8 mouse cellular contexts compared by ENCODE assay signal in the genomic region with DNA sequence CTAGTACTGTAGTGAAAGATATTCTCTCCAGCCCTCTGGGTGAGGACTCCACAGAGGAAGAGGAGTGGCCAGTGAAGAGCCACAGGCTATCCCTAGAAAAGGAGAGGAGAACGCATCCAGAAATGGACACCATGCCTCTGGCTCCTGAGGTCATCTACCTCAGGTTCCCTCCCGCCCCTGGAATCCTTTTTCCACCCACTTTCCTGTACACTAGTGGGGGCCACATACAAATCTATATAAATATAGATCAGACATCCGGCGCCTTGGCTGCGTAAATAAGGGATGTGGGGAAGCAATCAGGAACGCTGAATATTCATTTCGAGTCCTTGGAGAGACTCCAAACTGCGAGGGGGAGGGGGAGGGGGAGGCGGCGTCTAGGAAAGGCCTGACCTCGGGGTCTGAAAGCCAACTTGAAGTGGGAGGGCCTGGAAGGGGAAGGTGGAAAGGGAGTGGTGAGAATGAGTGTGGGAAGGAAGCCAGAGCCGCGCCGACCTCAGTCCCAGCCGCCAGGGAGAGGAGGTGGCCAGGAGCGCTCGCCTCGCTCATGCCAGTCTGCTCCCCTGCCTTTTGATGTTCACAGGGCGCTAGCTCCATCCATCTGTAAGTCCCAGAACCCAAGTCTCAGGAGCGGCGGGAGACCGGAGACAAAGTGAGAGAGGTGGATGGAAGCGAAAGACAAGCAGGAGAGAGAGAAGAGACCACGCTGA. TPM values are rescaled to one million over a fixed set of nuclear protein-coding genes. Genes with fewer than 3 reads are reported as not detected.
A peak's percentile ranks its signal among the peaks of the same experiment; 100 is the strongest.
DNase-seq lines count a peak whose midpoint lies in the region; ATAC-seq lines count a peak whose summit lies in the region.

TSS of gene Lama4 (plus strand) at position 441 of the 707 bp plus-strand sequence.

- peak within 1 kb of the TSS; percentile 32 for H3K4me3 ChIP-seq in hindbrain, embryonic 14.5 days (replicated peaks; ENCODE audit: low read length)

- no peaks in the 10 kb centered on the region for H3K9me3 ChIP-seq in hindbrain, embryonic 14.5 days (ENCODE audit: control insufficient read depth, low read length)

- no peaks in the 10 kb centered on the region; the same call in 1 of the 2 replicates for H3K27me3 ChIP-seq in hindbrain, embryonic 14.5 days (ENCODE audit: control insufficient read depth, insufficient read depth, low read length)

- peak; percentile 67 for ATAC-seq in common myeloid progenitor, adult 5-6 weeks (replicated peaks; ENCODE audit: low read depth, poor library complexity, severe bottlenecking)
- peak; percentile 80 for ATAC-seq in hindbrain, embryonic 14.5 days (ENCODE audit: low FRiP score)
- ATAC-seq in megakaryocyte progenitor cell, adult 5-6 weeks (replicated peaks; ENCODE audit: poor library complexity): peak; percentile 68

- peak within 1 kb of the TSS; percentile 64 for H3K27ac ChIP-seq in hindbrain, embryonic 14.5 days

- H3K9ac ChIP-seq in hindbrain, embryonic 14.5 days: peak within 1 kb of the TSS; percentile 56

- intact Hi-C loops in left cerebral cortex, postnatal 14 days (cut with DNase I): no loop called here

- H3K36me3 ChIP-seq in hindbrain, embryonic 14.5 days (replicated peaks; ENCODE audit: control insufficient read depth, insufficient read depth): no peaks in the 10 kb centered on the region

- H3K4me2 ChIP-seq in hindbrain, embryonic 14.5 days (replicated peaks): peak within 1 kb of the TSS; percentile 56

- WGBS in hindbrain, embryonic 14.5 days: 6% methylated on average over 22 of the region's 24 CpGs

- H3K4me1 ChIP-seq in hindbrain, embryonic 14.5 days (replicated peaks; ENCODE audit: control insufficient read depth, insufficient read depth, low read length): peaks cover 8% of the 10 kb centered on the region

- peak; percentile 49 for DNase-seq in NIH3T3 (ENCODE audit: low read depth)
- DNase-seq in gastrocnemius, postnatal 10 days: peak; percentile 73
- DNase-seq in hindbrain, embryonic 14.5 days (ENCODE audit: low spot score): peak; percentile 42
- peak in 1 of 2 experiments; percentile 15 for DNase-seq in left cerebral cortex, postnatal 14 days (ENCODE audit: low spot score in 2 of 2)
- DNase-seq in skeletal muscle tissue, adult 2 months (ENCODE audit: low read depth, low spot score): peak; percentile 74
- DNase-seq in B cell, adult 2 months: no peak

RNA-seq across cellular contexts. Expression of gene Lama4, which starts in this region (rescaled TPM):
- not detected in 2 replicates for total RNA-seq in common myeloid progenitor, adult 5-6 weeks (2017)
- 100 to 1,000 TPM in 1 of 2 experiments, 10 to 100 TPM in 1; 99.0 to 129 TPM for total RNA-seq in gastrocnemius, postnatal 10 days (2021)
- 20.6 and 21.6 TPM in 2 replicates for polyA plus RNA-seq in hindbrain, embryonic 14.5 days (2014; fragmentation: Nextera tagmentation; extraction: Ambion mirVana)
- 10 to 100 TPM; 20.3 to 22.6 TPM for total RNA-seq in left cerebral cortex, postnatal 14 days (2021)
- total RNA-seq in megakaryocyte progenitor cell, adult 5-6 weeks (2015): not detected in 2 replicates
- total RNA-seq in megakaryocyte progenitor cell, adult 5-6 weeks (2017): not detected in 2 replicates

Comparison
In these comparisons a context has a peak if more than half of its experiments do, and no peak if none do; other contexts are left out.
1. RNA of gene Lama4 (total RNA-seq): 99.0 to 129 TPM in gastrocnemius, postnatal 10 days and 20.3 to 22.6 TPM in left cerebral cortex, postnatal 14 days; not detected in common myeloid progenitor, adult 5-6 weeks and not detected in megakaryocyte progenitor cell, adult 5-6 weeks; every median in the first group is over 10 times any median in the second.
2. RNA of gene Lama4 (total RNA-seq): 99.0 to 129 TPM in gastrocnemius, postnatal 10 days; 20.3 to 22.6 TPM in left cerebral cortex, postnatal 14 days; every median in the first group is over 4 times any median in the second.
3. Peak in ATAC-seq in common myeloid progenitor, adult 5-6 weeks; RNA of the gene not detected or under 1 TPM.
4. Peak in ATAC-seq in megakaryocyte progenitor cell, adult 5-6 weeks; RNA of the gene not detected or under 1 TPM.
5. DNase-seq: peak in NIH3T3 (single experiment), gastrocnemius, postnatal 10 days (single experiment), hindbrain, embryonic 14.5 days (single experiment) and skeletal muscle tissue, adult 2 months (single experiment); none in B cell, adult 2 months (0 of 2).
6. Peak in every context shown above with its lines, with median percentiles within 50 percentile points of each other: ATAC-seq.